Mouse (Mus musculus) right cerebral cortex, postnatal 14 days (tissue): ENCODE data around the gene Lrrc30.

Experiments used
- DNase-seq: peaks from one replicate; pipeline ENCODE4 v3.0.0; 2022

The Lrrc30 gene

DNA sequence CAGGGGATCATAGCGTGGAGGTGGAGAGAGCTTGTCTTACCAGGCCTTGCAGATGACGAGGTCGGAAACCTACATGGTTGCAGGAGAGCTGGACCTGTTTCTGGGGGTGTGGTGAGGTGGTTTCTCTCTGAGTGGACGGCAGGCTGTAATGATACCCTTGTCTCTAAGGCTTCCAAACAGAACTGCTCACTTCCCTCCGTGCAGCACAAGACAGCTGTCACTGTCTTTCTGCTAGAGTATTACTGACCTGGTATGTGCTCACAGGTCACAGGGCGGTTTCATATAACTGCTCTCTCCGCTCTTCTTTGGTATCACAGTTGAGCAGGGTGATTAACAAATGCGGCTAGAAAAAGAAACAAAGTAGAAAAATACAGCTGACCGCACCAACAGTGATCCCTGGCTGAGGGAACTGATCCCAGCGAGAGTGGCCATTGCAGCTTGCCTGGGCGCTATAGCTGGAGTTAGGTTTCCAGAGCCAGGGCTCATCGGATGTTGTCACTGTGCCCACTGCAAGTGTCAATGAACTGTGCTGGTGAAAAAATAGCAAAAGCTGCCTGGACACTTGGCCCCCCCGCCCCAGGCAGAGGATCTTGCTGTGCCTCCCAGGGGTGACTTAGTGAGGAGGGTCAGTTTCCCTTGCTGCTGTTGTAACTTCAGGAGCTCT lies at the start of gene Lrrc30:
Gene Lrrc30 (minus strand): TSS at position 48 of the 664 bp plus-strand sequence.
- no peak for DNase-seq

DNA sequence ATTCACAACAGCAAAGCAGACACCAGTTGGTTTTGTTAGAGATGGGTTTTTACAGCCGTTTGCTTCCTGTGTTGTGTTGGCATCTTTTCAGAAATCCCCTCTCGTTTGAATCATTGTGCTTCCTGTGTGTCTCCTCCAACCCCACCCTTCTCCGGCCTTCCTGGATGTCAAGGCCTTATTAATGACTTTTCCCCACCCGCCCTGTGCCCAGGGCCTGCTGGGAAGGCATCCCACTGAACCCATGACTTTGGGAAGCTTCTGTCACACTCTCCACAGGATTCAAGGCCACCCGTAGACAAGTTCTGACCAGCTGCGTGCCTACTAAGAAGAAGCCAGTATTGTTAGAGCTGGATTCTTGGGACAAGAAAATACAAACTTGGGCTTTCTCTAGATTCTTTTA lies 48.6 kb upstream of the Lrrc30 start:
- no peak for DNase-seq

DNA sequence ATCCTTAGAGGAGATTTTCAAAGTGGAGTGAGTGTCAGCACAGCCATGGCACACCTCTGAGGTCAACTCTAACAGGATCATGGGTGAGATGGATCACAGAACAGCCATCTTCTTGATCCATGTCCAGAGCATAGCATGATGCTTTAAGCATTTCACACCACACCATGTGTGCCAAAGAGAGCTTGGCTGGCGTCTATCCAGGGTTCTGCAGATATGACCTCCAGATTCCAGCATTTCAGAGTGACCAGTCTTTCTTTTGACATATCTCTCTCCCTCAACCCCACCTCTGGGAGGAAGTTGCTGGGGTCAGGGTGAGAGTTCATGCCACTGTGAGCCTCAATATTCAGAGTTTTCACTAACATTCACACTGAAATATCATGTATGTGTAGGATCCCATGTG lies 46.1 kb upstream of the Lrrc30 start:
- DNase-seq: no peak

DNA sequence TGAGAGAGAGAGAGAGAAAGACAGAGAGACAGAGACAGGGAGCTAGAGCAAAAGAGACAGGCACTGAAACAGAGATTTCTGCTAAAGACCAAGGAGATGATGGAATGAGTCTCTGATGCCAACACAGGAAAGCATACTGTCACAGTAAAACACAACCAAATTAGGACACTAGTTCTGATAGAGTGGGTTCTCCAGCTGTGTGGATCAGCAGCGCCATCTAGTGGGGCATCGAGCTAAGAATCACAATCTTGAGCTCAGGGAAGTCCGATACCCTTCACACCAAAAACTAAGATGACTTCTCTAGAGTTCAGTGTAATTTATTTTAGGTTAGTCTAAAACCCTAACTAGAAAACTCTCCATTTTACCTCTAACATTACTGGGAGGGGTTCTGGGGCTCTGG lies 35.5 kb upstream of the Lrrc30 start:
- DNase-seq: peak; percentile 76

DNA sequence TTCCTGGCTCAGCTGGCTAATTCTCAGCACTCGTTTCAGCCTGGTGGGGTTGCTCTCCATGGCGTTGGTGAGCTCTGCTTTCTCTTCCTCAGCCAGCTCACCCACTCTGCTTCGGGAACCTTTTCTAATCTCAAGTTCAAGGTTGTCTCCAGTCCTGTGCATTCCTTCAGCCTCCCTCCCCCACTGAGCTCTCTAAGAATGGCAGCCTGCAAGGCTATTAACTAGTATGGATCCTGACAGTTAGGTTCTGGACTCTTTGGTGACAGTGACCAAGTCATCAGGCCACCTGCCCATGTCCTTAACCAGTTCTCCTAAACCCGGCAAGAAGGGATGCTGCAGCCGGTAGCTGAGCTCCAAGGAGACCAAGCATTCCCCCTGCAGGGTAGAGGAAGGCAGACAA lies 34.5 kb upstream of the Lrrc30 start:
- DNase-seq: no peak

DNA sequence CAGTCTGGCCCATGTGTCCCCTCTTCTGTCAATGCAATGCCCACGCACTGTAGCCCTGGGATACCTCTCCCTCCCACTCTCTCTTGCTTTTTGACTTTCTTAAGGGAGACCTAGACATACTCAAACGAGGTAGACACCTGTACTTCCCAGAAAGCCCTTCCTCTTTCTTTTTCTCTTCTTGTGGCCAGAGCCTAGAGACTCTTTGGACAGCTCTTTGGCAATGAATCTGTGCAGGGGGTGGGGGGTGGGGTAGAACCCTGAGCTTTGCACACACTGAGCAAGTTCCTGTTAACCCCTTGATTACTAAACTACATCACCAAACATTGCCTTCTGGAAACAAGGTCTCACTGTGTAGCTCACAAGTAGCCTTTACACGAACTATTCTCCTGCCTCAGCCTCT lies 31.8 kb upstream of the Lrrc30 start:
- DNase-seq: no peak

DNA sequence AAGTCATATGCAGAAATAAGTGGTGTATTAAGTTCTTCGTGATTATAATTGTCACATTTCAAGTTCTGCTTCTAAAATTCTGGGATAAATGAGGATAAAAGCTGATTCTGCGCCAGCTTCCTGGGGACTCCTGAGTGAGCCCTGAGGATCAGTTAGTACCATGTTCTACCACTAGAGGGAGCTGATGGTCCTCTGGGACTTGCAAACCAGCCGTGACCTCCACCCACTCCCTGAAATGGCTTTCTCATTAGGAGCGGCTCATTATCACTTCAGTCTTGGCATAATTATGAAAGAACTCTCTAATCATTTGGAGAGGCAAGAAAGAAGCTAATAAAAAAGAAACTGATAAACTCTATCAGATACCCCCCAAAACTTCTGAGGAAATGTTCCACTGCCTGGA lies 19.0 kb upstream of the Lrrc30 start:
- DNase-seq: peak; percentile 35

DNA sequence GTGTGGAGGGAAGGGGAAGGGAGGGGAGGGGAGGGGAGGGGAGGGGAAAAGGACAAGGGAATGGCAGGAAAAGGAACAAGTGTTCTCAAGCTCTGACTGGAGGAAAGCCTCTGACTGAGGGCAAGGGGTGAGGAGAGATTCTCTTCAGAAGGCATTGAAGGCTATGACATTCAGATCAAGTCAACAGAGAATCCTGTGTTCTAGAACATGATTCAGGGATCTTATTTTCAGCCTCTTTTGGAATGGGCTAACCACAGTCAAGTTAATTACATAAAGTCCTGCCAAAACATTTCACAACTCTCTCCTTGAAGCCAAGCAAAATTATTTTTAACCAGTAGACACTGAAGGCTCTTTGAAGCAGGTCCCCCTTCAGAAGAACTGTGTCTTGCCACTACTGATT lies 9.1 kb upstream of the Lrrc30 start:
- no peak for DNase-seq

DNA sequence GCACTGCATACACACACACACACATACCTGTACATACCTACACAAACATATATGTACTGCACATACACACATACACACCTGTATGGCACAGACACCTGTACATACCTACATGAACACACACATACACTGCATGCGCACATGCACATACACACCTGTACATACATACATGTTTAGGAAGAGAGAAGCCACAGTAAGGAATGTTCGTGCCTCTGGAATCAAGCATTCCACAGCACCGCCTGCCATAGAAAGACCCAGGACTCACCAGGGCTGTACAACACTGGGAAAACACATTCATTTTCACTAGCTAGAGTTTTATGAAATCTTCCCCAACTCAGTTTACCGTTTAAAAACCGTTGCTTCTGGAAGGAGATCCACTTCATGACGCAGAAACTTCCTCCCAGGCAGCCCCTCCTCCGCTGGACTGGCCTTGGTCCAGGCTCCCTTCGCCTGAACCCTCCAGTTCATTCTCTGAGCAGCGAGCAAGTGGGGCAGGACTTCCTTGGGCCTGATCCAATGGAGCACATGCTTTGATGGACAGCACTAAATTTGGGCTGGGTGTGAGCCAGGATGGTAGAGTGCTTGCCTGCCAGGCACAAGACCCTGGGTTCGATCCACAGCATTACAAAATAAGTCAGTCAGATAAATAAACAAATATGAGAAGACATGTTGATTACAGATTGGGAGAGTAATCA lies 5.7 kb upstream of the Lrrc30 start:
- DNase-seq: no peak

DNA sequence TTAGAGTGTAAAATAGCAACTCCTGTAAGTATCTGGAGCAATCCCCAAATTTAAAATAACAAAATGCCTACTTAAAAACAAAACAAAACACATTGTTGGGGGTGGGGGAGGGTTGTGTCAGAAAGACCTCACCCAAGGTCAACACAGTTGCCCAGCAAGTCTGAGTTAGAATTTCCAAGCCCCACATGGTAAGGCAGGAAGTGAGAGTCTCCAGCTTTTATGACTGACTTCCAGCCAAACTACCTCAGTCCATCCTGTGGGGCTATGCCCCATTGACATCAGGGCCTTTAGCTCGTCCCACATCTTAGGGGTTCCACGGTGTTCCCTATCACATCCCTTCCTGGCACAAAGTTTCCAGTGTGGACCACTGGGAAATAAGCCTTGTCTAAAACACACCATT lies 4.4 kb upstream of the Lrrc30 start:
- DNase-seq: no peak

DNA sequence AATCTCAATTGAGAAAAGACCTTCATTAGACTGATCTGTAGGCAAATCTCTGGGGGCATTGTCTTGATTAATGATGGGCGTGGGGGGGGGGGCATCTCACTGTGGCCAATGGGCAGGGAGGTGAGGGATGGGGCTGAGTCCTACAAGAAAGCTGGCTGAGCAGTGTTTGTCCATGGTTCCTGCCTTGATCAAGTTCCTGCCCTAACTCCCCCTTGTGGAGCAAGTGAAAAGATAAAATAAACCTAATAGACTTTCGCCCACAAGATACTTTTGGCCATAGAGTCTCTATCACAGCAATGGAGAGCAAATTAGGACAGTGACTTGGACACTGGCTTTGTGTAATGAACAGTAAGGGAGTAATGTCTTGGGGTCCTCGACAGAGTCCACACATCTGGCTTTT lies 3.8 kb upstream of the Lrrc30 start:
- no peak for DNase-seq

DNA sequence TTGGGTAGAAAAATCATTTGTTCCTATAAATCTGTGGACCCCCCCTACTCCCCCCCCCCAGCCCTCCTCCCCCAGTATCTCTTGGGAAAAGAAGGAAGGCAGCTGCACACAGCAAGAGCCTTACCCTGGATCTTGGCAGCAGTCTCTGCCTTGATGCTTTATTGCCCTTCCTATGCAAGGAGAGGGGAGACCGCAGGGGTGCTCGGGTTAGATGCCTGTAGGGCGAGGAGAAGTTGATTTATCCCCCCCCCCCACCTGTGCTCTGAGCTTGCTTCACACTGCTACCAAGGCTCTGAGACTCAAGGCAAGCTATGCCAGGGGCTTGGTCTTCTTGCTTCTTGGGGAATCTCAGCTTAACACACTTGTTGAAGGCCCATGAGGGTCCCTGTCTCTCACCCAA lies 2.8 kb downstream of the Lrrc30 start:
- no peak for DNase-seq

DNA sequence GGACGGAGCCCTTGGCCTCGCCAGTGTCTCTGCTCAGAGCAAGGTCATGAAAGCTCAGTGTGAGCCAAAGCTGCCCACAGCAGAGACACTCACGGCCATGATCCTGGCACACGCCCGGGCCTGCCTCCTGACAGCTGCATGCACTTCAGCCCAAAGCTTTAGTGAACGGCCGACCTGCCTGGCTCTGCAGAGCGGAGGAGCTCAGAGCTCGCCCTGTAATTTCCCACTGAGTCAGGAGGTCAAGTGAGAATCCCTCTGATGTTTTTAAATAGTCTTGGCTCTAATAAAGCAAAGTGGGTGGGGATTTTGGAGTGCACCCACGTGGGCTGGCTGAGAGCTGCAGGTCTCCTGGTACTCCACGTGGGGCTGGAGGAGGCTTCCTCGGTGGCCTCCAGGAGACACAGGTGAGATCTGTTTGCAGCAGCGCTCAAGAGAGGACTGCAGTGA lies 3.3 kb downstream of the Lrrc30 start:
- DNase-seq: peak; percentile 11

DNA sequence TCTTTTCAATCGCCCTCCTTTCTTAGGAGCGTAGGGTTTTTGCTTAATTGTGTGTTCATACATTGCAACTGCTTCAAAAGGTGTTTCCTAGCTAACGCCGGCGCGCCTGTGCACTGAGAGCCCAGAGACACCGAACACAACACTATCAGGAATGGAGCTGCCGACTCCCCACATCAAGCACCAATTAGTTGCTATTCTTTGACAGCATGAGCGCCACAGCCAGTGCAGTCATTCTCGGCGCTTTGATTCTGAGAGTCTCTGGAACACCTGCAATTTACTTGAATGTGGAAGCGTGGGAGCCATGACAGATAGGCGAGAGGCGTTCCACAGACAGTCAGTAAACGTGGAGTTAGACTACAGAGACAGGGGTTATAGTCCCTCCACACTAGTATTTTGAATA lies 4.0 kb downstream of the Lrrc30 start:
- DNase-seq: no peak

DNA sequence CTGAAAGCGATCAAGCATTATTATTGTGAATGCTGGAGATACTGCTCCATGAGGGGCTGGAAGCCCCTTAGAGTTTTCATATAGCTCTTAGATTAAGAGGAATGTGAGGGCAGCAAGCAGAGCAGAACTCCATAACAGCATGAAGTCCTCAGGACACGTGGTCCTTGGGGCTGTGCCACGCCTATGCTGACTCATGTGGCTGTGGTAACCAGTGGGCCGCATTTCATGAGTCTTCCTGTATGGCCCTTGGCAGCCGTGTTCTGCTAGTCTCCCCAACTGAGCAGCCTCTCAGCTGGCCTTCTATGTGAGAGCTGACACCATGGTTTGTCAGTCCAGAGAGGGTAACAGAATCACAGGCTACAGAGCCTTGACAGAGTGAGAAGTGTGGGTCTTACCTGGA lies 7.1 kb downstream of the Lrrc30 start:
- DNase-seq: no peak

DNA sequence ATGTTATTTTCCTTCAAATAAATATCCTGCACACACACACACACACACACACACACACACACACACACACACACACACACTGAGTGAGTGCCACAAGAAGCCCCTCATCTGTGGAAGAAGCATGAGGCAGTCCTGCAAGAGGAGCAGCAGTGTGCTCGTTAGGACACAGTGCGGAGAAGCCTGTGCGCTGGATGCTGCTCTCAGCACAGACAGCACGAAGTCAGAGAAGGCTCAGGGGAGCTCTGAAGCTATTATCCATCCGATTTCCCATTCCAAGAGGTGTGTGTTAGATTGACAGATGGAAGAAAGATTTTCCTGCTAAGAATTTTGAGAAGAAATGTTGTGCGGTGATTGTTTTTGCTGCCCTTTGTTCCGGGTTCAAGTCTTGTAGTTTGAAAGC lies 13.5 kb downstream of the Lrrc30 start:
- DNase-seq: no peak

DNA sequence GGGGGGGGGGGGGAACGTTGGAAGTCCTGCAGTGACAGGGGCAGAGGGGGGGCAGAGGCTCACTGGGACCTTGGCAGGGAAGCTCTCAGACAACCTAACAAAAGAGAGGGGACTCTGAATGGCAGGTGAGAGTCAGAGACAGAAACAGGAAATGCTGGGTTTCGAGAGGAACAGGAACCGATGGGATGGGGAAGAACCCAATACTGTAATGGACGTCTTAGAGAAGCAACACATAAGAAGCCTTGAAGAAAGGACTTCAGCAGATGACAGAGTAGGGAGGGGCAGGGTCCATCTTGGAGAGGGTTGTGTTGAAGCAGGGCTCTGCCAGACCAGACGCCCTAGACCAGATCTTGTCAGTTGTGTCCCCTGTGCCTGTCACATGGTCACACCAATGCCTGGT lies 18.1 kb downstream of the Lrrc30 start:
- DNase-seq: no peak

DNA sequence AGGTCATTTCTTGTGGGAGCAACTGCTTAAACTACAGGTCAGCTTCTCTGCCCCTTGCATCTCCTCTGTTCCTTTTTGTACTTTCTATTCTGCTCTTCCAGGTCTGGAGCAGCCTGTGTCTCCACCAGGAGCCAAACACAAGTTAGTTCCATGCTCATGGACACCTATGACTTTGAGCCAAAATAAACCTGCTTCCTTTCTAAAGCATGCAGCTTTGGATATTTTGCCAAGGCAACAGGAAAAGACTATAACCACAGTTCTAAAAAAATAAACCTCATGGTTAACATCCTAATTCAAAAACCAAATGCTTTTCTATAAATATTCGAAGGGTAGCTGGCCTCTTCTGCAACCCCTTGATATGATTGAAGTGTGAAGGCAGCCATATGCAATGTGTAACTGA lies 19.9 kb downstream of the Lrrc30 start:
- DNase-seq: no peak

DNA sequence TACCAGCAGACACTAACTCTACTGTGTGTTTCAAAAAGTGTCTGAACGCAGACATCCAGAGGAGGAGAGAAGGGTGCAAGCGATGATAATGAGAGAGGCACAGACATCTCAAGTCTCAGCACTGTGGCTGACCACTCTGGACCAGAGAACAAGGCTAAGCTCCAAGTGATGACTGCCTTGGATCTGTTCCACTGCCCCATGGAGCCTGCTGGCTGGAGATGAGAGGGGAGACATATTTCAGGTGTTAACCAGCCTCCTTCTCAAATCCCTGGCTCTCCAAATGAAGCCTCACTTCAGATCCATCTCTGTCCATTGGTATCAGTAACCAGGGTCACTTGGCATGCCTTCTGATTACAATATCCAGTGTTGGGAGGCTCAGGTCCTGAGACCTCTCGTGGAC lies 20.4 kb downstream of the Lrrc30 start:
- no peak for DNase-seq

DNA sequence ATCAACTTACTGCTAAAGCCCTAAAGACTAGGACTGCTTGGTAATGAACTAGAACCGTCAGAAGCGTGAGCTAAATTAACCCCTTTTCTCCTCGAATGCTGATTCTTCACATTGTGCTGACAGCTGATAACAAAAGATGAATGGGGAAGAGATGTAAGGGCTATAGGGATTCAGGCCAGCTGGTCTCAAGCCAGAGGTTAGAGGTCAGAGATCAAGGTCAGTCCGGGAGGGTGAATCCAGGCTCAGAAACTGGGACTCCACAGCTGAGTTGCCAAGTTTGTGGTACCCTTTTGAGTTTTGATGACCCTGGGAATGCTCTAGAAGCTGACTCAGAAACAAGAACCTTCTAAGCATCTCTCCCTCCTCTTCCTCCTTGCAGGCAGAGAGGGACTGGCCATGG lies 28.1 kb downstream of the Lrrc30 start:
- DNase-seq: no peak

DNA sequence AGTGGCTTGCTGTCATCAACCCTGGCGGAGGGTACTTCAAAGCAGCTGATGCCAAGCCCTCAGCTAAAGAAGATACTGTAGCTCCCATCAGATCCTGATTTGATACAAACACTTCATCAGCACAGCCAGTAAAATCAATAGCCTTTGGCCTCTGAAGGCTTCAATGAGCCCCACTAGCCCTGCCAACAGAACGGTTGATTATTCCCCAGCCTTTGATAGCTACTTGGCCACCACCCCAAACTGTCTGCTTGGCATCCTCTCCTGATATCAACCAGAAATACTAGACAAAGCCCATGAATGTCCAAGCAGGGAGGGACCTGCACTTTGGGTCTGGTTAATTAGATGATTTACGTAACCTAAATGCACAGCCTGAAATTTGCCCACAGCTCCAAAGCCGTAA lies 30.0 kb downstream of the Lrrc30 start:
- DNase-seq: no peak

DNA sequence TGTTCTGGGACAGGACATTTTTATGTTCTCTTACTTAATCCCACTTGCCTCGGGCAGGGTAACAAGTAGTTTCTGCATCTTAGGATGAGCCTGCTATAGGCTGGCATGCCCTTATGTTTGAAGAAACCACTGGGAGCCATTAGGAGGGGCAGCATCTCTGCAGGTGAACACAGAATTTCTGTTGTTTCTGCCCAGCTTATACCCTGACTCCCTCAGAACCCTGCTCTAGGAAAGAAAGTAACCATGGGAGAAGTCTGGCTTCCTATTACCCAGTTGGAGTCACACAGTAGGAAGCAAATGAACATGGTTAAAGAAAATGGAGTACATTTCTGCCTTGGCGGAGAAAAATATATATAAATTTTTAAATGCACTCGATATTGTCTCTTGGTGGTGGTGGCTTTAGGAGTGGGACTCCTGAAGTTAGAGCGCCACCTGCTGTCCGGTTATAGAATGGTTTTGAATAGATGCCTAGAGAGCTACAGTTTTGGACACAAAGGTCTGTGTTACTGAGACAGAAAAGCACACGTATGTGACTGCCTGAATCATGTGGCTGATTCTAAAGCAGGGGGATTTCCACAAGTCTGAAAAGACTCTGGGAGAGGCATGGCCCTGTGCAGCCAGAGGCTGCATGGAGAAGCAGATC lies 47.5 kb downstream of the Lrrc30 start:
- peak; percentile 89 for DNase-seq

DNA sequence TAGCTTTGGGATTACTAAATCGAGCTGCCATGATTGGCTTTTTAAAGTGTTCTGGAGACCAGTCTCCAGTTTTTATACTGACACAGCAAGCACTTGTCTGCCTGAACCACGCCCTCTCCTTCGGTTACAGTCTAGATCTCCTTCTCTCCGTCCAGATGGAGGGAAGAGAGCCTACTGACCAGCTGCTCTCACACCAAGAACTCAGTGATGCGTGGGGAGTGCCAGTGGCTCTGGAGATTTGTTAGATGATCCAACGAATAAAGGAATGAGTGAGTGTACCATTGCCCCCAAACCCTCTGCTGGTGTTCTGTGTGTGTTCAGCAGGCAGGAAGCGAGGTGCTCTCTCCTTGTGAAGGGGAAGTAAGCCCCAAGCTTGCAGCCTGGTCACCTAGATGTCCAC lies 48.0 kb downstream of the Lrrc30 start:
- no peak for DNase-seq

DNA sequence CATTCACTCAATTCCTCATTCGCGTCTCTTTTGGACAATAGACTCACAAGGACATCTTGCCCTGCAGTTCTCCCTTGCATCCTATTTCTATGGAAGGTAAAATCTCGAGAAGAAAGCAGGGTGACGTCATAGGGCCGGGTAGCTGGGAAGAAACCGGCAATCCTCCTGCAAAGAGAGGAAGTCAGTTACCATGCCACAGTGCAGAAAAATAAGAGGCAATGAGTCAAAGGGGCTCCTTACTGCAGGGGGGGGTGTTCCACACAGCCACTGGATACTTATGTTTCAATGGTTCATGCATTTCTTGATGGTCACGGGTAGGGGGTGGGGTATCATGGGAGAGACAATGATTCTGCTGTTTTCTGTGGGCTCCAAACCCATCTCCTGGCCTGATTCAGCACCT lies 49.1 kb downstream of the Lrrc30 start:
- DNase-seq: no peak
